Mouse (Mus musculus) gastrocnemius, adult 8-10 months (tissue): ENCODE data around the gene Rdh5. TPM values are rescaled to one million over a fixed set of nuclear protein-coding genes. Genes with fewer than 3 reads are reported as not detected.

Experiments used
- DNase-seq, 2 experiments: peaks; one replicate each; pipeline ENCODE4 v3.0.0; 2022; ENCODE audit warnings: low spot score in 2 of 2
- total RNA-seq, 4 experiments: library from RNA; stranded (reverse); gene quantifications; 2 replicates each; pipeline ENCODE4 v1.2.4; 2022

Gene Rdh5
- total RNA-seq, 4 experiments from 2014 or later = 3.1 to 4.2 (median 3.7) TPM

GRCm38 (mm10) chr10:128870341-128870740 lies 52.3 kb downstream of the Rdh5 start:
- no peak for DNase-seq

- no peak for DNase-seq
Observed at GRCm38 (mm10) chr10:128866518-128866917, 56.2 kb downstream of the Rdh5 start.

GRCm38 (mm10) chr10:128866042-128866441 lies 56.6 kb downstream of the Rdh5 start:
- DNase-seq = no peak

Other genes with a start within 250 kb of the Rdh5 start
- 10 to 100 TPM; 32.2 to 37.4 (median 33.8) TPM for gene Suox, start 248.8 kb downstream of the Rdh5 start, total RNA-seq
- gene Rab5b, start 226.6 kb downstream of the Rdh5 start, total RNA-seq = 100 to 1,000 TPM in 3 of 4 experiments, 10 to 100 TPM in 1; 97.0 to 103 (median 102) TPM
- gene Pmel, start 218.7 kb downstream of the Rdh5 start, total RNA-seq = under 1 TPM in 1 of 4 experiments, not detected in 3; 0.25 TPM
- gene Cdk2, start 217.9 kb downstream of the Rdh5 start, total RNA-seq = 1 to 10 TPM; 2.5 to 3.4 (median 2.6) TPM
- gene Dgka, start 178.0 kb downstream of the Rdh5 start, total RNA-seq = 10 to 100 TPM in 1 of 4 experiments, 1 to 10 TPM in 3; 7.5 to 10.0 (median 8.0) TPM
- gene Pym1, start 175.0 kb downstream of the Rdh5 start, total RNA-seq = 10 to 100 TPM; 10.2 to 14.0 (median 11.9) TPM
- 1 to 10 TPM in 3 of 4 experiments, under 1 TPM in 1; 0.46 to 1.4 (median 1.1) TPM for gene Mmp19, start 132.0 kb downstream of the Rdh5 start, total RNA-seq
- gene Dnajc14, start 118.8 kb downstream of the Rdh5 start, total RNA-seq = 10 to 100 TPM; 23.5 to 27.2 (median 26.1) TPM
- 1 to 10 TPM; 2.0 to 2.3 (median 2.2) TPM for gene Tmem198b, start 118.5 kb downstream of the Rdh5 start, total RNA-seq
- gene Sarnp, start 105.6 kb downstream of the Rdh5 start, total RNA-seq = 10 to 100 TPM; 20.0 to 29.0 (median 24.0) TPM
- 1 to 10 TPM; 2.1 to 3.8 (median 2.7) TPM for gene Ormdl2, start 101.2 kb downstream of the Rdh5 start, total RNA-seq
- 1 to 10 TPM; 2.7 to 8.9 (median 5.9) TPM for gene Gdf11, start 31.2 kb downstream of the Rdh5 start, total RNA-seq
- 100 to 1,000 TPM; 136 to 170 (median 151) TPM for gene Cd63, start 21.9 kb downstream of the Rdh5 start, total RNA-seq
- 100 to 1,000 TPM; 119 to 153 (median 140) TPM for gene Bloc1s1, start 1.1 kb upstream of the Rdh5 start, total RNA-seq
- gene Itga7, start 10.9 kb upstream of the Rdh5 start, total RNA-seq = 10 to 100 TPM; 63.3 to 69.0 (median 65.3) TPM
- gene Mettl7b, start 38.1 kb upstream of the Rdh5 start, total RNA-seq = under 1 TPM in 1 of 4 experiments, not detected in 3; 0.32 TPM
- not detected for gene Olfr9, start 66.5 kb upstream of the Rdh5 start, total RNA-seq
- gene Olfr763, start 87.9 kb upstream of the Rdh5 start, total RNA-seq = not detected
- not detected for gene Olfr764-ps1, start 117.0 kb upstream of the Rdh5 start, total RNA-seq
- not detected for gene Olfr765, start 127.1 kb upstream of the Rdh5 start, total RNA-seq
- gene Olfr766-ps1, start 146.1 kb upstream of the Rdh5 start, total RNA-seq = not detected
- not detected for gene Olfr767, start 160.0 kb upstream of the Rdh5 start, total RNA-seq
- not detected for gene Olfr768, start 176.5 kb upstream of the Rdh5 start, total RNA-seq
- not detected for gene Olfr769, start 195.0 kb upstream of the Rdh5 start, total RNA-seq
- not detected for gene Olfr770, start 216.1 kb upstream of the Rdh5 start, total RNA-seq
- gene Olfr771, start 241.9 kb upstream of the Rdh5 start, total RNA-seq = not detected